Mouse (Mus musculus) thymus, postnatal 25 days (tissue): ENCODE measurements around the gene Tchp.

Experiments
- DNase-seq: peaks from one replicate; pipeline ENCODE4 v3.0.0; 2022

Gene Tchp

DNA sequence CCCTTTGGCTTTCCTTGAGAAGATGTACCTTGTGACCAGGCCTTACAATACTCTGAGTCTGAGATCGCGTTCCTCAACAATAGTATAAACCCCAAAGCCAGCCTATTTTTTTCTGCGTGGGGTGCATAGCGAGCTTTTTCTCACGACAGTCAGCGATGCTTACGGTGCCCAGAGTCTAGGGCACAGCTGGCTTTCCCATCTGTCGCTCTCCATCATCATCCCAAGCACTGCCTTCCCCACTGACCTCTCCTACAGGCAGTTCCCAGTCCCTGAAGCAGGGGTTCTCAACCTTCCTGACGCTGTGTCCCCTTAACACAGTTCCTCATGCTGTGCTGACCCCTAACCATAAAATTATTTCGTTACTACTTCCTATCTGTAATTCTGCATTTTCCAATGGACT is 35.0 kb downstream of the Tchp start:
- no peak for DNase-seq

- DNase-seq, result no peak
These were observed 35.6 kb downstream of the Tchp start for GRCm38 (mm10) chr5:114742998-114743696.

DNA sequence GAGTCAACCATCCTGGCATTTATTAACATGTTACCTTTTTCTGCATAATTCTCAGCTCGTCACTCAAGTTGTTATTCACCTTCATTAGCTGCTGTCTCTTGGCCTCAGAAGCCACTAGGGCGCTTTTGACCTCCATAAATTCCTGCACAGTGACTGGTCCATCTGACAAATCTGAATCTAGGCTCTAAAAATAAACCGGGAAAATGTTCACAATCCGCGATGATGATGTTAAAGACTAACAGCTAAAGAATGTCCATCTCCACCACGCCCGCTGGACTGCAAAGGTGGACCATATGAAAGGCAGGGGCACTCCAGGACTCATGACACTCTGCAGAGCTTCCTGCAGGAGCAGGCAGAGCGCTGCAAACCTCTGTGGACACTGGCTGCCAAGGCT is 36.1 kb downstream of the Tchp start:
- DNase-seq, result no peak

DNA sequence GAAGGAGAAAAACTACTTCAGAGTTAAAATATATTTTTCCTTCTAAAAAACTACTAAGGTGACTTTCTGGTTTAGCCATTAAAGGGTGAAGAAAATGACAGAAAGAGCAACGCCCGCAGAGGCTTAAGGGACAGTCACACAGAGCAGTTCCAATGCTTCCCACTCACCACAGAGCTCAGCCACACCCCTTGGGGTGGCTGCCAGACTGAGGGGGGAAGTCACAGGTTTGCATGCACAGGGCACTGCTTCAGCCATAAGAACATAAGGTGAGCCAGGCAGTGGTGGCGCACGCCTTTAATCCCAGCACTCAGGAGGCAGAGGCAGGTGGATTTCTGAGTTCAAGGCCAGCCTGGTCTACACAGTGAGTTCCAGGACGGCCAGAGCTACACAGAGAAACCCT is 38.0 kb downstream of the Tchp start:
- DNase-seq, result no peak

DNA sequence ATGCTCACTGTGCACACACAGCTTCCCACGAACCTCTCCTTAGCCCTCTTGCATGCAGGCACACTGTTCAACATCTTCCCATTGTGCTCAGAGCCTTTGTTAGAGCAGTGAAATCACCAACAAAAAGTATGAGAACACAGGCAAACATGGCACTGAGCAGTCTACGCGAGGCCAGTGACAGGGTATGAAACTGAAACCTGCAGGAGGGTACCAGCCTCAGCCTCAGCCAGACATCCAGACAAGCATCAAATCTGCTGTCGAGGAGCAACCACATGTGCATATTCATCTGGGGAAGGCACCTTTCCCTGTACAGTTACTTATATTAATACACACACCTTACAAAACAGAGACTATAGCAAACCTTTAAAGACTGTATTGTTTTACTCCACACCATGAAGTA is 39.3 kb downstream of the Tchp start:
- DNase-seq, result no peak

DNA sequence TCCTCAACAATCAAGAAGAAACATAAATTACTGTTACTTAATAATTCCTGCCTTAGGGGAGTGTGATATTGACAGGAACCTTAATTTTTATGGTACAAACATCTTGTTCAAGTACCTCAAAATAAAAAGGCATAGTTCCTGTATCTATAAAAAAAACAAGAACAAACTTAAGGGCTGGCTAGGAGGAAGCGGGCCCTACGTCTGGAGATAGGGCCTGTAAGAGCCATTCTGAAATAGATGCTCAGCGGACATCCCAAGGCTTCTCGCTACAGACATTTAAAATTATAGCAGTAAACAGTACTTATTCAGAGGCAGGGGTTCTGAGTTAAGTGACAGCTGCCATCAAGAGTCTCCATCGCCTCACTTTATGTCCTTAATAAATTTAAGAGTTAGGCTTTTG is 40.0 kb downstream of the Tchp start:
- DNase-seq, result no peak

- DNase-seq, result no peak
These were observed 42.8 kb downstream of the Tchp start for GRCm38 (mm10) chr5:114750325-114750724.

DNA sequence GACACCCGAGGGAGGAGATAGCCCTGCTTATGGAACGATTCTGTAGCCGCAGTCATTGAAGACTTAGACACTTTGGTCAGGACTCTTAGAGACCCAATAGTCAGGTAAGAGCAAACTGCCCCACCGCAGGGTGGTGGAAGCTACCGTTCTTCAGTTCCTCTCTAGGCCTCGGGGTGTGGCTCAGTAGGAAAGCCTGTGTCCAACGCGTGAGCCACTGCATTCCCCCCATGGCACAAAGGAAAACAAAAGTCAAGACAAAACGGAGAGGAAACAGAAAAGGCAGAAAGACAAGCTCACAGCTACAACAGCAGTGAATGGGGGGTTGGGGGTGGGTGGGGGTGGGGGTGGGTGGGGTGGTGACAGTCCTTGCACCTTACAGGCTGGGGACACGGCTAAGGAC is 44.8 kb downstream of the Tchp start:
- DNase-seq, result no peak

DNA sequence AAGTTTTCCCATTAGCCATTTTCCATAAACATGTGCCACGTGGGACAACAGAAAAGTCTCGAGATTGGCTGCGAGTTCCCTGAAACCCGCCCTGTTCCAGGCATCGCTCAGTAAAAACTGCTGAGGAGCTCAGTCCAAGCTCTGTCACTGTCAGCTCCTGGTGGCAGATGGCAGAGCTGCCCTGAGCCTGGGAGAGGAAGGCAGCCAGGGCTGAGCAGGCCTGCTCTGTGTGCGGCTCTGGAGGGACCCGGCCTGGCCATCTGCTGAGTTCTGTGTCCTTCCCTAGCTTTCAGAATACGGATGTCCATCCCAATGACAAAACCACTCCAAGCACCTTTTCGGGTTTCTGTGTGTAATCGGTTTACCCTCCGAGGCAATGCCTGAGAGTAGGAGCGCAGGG is 45.8 kb downstream of the Tchp start:
- DNase-seq, result no peak

DNA sequence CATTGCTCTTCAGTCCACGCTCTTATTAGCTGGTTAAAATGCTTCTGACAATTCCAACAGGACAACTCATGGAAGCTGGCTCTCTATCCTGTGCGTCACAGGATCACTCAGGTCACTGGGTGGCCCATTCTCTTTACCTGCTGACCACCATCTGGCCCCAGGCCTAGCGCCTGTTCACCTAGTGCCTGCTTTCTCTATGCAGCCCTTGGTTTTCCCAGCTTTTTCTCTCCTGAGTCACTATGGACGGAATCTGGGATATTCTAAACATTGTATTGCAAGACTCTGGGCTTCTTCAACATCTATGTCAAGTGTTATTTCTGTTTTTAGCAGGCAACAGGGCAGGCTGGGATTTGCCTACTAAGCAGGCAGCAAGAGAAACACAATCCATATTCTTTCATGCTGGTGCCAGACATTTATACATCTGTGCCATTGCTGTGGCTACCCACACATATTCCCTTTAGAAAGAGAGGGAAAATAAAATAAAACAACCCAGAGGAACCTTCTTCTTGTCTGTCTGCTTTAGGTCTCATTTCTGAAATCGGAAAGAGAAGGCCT is 52.1 kb downstream of the Tchp start:
- DNase-seq, result no peak

- DNase-seq, result no peak
These were observed 54.4 kb downstream of the Tchp start for GRCm38 (mm10) chr5:114761980-114762379.

- DNase-seq, result peak; percentile 29
These were observed 57.5 kb downstream of the Tchp start for GRCm38 (mm10) chr5:114764812-114765735.

GRCm38 (mm10) chr5:114766686-114767085 is 59.1 kb downstream of the Tchp start:
- DNase-seq, result no peak

DNA sequence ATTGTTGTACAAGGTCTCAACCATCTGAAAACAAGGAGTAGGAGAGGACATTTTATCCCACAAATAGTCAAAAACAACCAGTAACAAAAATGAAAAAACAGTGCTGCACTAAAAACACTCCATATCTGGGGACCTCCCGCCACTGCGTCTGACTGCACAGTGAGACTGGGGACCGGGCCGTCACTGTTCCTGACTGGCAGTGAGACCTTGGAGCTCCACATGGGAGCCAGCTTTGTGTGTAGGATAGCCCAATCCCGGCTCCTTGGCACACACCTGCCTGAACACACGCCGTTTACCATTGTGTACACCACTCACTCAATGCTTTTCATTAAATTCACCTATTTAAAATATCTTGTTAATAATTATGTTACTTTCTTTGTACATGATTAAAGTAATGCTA is 59.6 kb downstream of the Tchp start:
- DNase-seq, result no peak

GRCm38 (mm10) chr5:114769786-114770185 is 62.2 kb downstream of the Tchp start:
- DNase-seq, result peak; percentile 59

- DNase-seq, result peak; percentile 25
These were observed 64.2 kb downstream of the Tchp start for GRCm38 (mm10) chr5:114771796-114772195.
